Mouse (Mus musculus) MEL (cell line): Measurements from ENCODE around the gene Selplg. TPM values are rescaled to one million over a fixed set of nuclear protein-coding genes. Genes with fewer than 3 reads are reported as not detected.
A peak's percentile ranks its signal among the peaks of the same experiment; 100 is the strongest.

Experiments used
- DNase-seq: peaks from one replicate; pipeline ENCODE4 v3.0.0; 2011; ENCODE audit warnings: low read depth, low spot score
- H3K27ac ChIP-seq: 2 replicates; pipeline ENCODE4 v1.5.1; 2012; ENCODE audit warnings: low read depth, mild to moderate bottlenecking, control low read depth, low read length, moderate library complexity; ENCODE audit not compliant: control insufficient read depth
- H3K27me3 ChIP-seq, 2 experiments: fragments of 150-350 bp in 1 of 2; sonication (generic) in 1 of 2; 2 replicates each; pipeline ENCODE4 v1.6.1; 2012; ENCODE audit warnings: low read length in 2 of 2, mild to moderate bottlenecking in 2 of 2, improper control_type of control experiment in 1 of 2, moderate library complexity in 1 of 2; ENCODE audit not compliant: insufficient read depth in 2 of 2, control insufficient read depth in 1 of 2
- H3K36me3 ChIP-seq, 2 experiments: 2 replicates each; pipeline ENCODE4 v1.6.1; 2012 to 2014; ENCODE audit warnings: low read length in 2 of 2, improper control_type of control experiment in 1 of 2, inconsistent platforms in 1 of 2, mild to moderate bottlenecking in 1 of 2; ENCODE audit not compliant: insufficient read depth in 2 of 2, control insufficient read depth in 1 of 2
- H3K4me1 ChIP-seq, 2 experiments: fragments of 150-350 bp in 1 of 2; sonication (generic) in 1 of 2; 2 replicates each; pipeline ENCODE4 v1.6.1; 2012; ENCODE audit warnings: low read length in 2 of 2, improper control_type of control experiment in 1 of 2, mild to moderate bottlenecking in 1 of 2; ENCODE audit not compliant: insufficient read depth in 2 of 2, control insufficient read depth in 1 of 2
- H3K4me3 ChIP-seq, 2 experiments: fragments of 150-350 bp in 1 of 2; sonication (generic) in 1 of 2; 2 replicates each; pipeline ENCODE4 v1.5.1; 2012; ENCODE audit warnings: low read depth in 2 of 2, low read length in 2 of 2, mild to moderate bottlenecking in 2 of 2, moderate library complexity in 2 of 2, control low read depth in 1 of 2, improper control_type of control experiment in 1 of 2; ENCODE audit not compliant: control insufficient read depth in 1 of 2, insufficient read depth in 1 of 2
- H3K79me2 ChIP-seq: 2 replicates; pipeline ENCODE4 v1.6.1; 2012; ENCODE audit warnings: mild to moderate bottlenecking, low read length, moderate library complexity; ENCODE audit not compliant: control insufficient read depth, poor library complexity, insufficient read depth
- H3K9ac ChIP-seq: 2 replicates; pipeline ENCODE4 v1.6.1; 2012; ENCODE audit warnings: low read depth, mild to moderate bottlenecking, control low read depth, low read length, moderate library complexity; ENCODE audit not compliant: control insufficient read depth, poor library complexity, severe bottlenecking
- H3K9me3 ChIP-seq: fragments of 150-350 bp; sonication (generic); replicated peaks from 2 replicates; pipeline ENCODE4 v1.6.1; 2012; ENCODE audit warnings: mild to moderate bottlenecking, low read length, improper control_type of control experiment, moderate library complexity; ENCODE audit not compliant: insufficient read depth
- CHD1 ChIP-seq: IDR thresholded peaks from 2 replicates; pipeline ENCODE4 v1.6.1; 2012; ENCODE audit warnings: low read depth, mild to moderate bottlenecking, inconsistent platforms, low read length, improper control_type of control experiment
- CTCF ChIP-seq, 3 experiments: IDR thresholded peaks in 2 of 3; conservative IDR thresholded peaks in 1 of 3; 2 replicates each; pipeline ENCODE4 v1.5.1; 2011 to 2012; ENCODE audit warnings: low read length in 3 of 3, low read depth in 2 of 3, mild to moderate bottlenecking in 2 of 3, improper control_type of control experiment in 1 of 3, inconsistent platforms in 1 of 3, mixed read lengths in 1 of 3, moderate library complexity in 1 of 3; ENCODE audit not compliant: control insufficient read depth in 1 of 3, insufficient read depth in 1 of 3, poor library complexity in 1 of 3, severe bottlenecking in 1 of 3
- E2F4 ChIP-seq: IDR thresholded peaks from 2 replicates; pipeline ENCODE4 v1.6.1; 2011; ENCODE audit warnings: low read depth, low read length, improper control_type of control experiment, borderline replicate concordance
- ELF1 ChIP-seq: IDR thresholded peaks from 2 replicates; pipeline ENCODE4 v1.6.1; 2014; ENCODE audit warnings: low read depth, mild to moderate bottlenecking, inconsistent platforms, low read length, improper control_type of control experiment, moderate library complexity
- ETS1 ChIP-seq: IDR thresholded peaks from 2 replicates; pipeline ENCODE4 v1.6.1; 2012; ENCODE audit warnings: low read depth, mild to moderate bottlenecking, inconsistent platforms, low read length, improper control_type of control experiment, moderate library complexity
- GATA1 ChIP-seq: IDR thresholded peaks from 2 replicates; pipeline ENCODE4 v1.6.1; 2011; ENCODE audit warnings: low read depth, low read length, improper control_type of control experiment
- HCFC1 ChIP-seq: IDR thresholded peaks from 2 replicates; pipeline ENCODE4 v1.6.1; 2012; ENCODE audit warnings: low read depth, mild to moderate bottlenecking, inconsistent platforms, low read length, improper control_type of control experiment, moderate library complexity
- JUND ChIP-seq: IDR thresholded peaks from 2 replicates; pipeline ENCODE4 v1.6.1; 2011; ENCODE audit warnings: low read depth, mild to moderate bottlenecking, improper control_type of control experiment, low read length
- KAT2A ChIP-seq: conservative IDR thresholded peaks from 2 replicates; pipeline ENCODE4 v1.6.1; 2012; ENCODE audit warnings: low read depth, low read length, improper control_type of control experiment, inconsistent platforms
- MAFK ChIP-seq: IDR thresholded peaks from 2 replicates; pipeline ENCODE4 v1.6.1; 2011; ENCODE audit warnings: low read depth, mild to moderate bottlenecking, low read length, improper control_type of control experiment, borderline replicate concordance
- MAX ChIP-seq: IDR thresholded peaks from 2 replicates; pipeline ENCODE4 v1.6.1; 2011; ENCODE audit warnings: low read length, improper control_type of control experiment
- MAZ ChIP-seq: IDR thresholded peaks from 2 replicates; pipeline ENCODE4 v1.6.1; 2012; ENCODE audit warnings: low read depth, mild to moderate bottlenecking, inconsistent platforms, low read length, improper control_type of control experiment
- MEF2A ChIP-seq: IDR thresholded peaks from 2 replicates; pipeline ENCODE4 v1.6.1; 2014; ENCODE audit warnings: low read depth, mild to moderate bottlenecking, inconsistent platforms, low read length, improper control_type of control experiment; ENCODE audit not compliant: poor library complexity, insufficient replicate concordance, severe bottlenecking; ENCODE audit errors: extremely low read depth
- MXI1 ChIP-seq: IDR thresholded peaks from 2 replicates; pipeline ENCODE4 v1.6.1; 2011; ENCODE audit warnings: mild to moderate bottlenecking, low read depth, low read length, improper control_type of control experiment
- MYB ChIP-seq: IDR thresholded peaks from 2 replicates; pipeline ENCODE4 v1.6.1; 2011; ENCODE audit warnings: mild to moderate bottlenecking, low read depth, low read length, improper control_type of control experiment
- MYC ChIP-seq: IDR thresholded peaks from 2 replicates; pipeline ENCODE4 v1.6.1; 2011; ENCODE audit warnings: low read depth, mild to moderate bottlenecking, low read length, improper control_type of control experiment, moderate library complexity
- POLR2AphosphoS2 ChIP-seq: IDR thresholded peaks from 2 replicates; pipeline ENCODE4 v1.6.1; 2011; ENCODE audit warnings: low read length, improper control_type of control experiment
- POLR2AphosphoS5 ChIP-seq: IDR thresholded peaks from 2 replicates; pipeline ENCODE4 v1.6.1; 2012; ENCODE audit warnings: low read depth, borderline replicate concordance, mild to moderate bottlenecking, inconsistent platforms, low read length, moderate library complexity, mixed read lengths
- RAD21 ChIP-seq: IDR thresholded peaks from 2 replicates; pipeline ENCODE4 v1.6.1; 2011; ENCODE audit warnings: mild to moderate bottlenecking, low read depth, low read length, improper control_type of control experiment
- RCOR1 ChIP-seq: IDR thresholded peaks from 2 replicates; pipeline ENCODE4 v1.6.1; 2012; ENCODE audit warnings: low read depth, mild to moderate bottlenecking, inconsistent platforms, low read length, improper control_type of control experiment
- SIN3A ChIP-seq: IDR thresholded peaks from 2 replicates; pipeline ENCODE4 v1.6.1; 2012; ENCODE audit warnings: low read length, improper control_type of control experiment, inconsistent platforms
- SMC3 ChIP-seq: IDR thresholded peaks from 2 replicates; pipeline ENCODE4 v1.6.1; 2011; ENCODE audit warnings: low read depth, low read length, improper control_type of control experiment
- TAL1 ChIP-seq: IDR thresholded peaks from 2 replicates; pipeline ENCODE4 v1.6.1; 2012; ENCODE audit warnings: mild to moderate bottlenecking, inconsistent platforms, low read length, moderate library complexity, mixed read lengths
- TBP ChIP-seq: IDR thresholded peaks from 2 replicates; pipeline ENCODE4 v1.8.0; 2011; ENCODE audit warnings: low read depth, low read length, improper control_type of control experiment
- TCF12 ChIP-seq: IDR thresholded peaks from 2 replicates; pipeline ENCODE4 v1.6.1; 2014; ENCODE audit warnings: low read depth, mild to moderate bottlenecking, inconsistent platforms, low read length, improper control_type of control experiment, moderate library complexity
- USF2 ChIP-seq, 2 experiments: IDR thresholded peaks; 2 replicates each; pipeline ENCODE4 v1.6.1; 2011 to 2012; ENCODE audit warnings: improper control_type of control experiment in 2 of 2, low read length in 2 of 2, borderline replicate concordance in 1 of 2, inconsistent platforms in 1 of 2, low read depth in 1 of 2, mild to moderate bottlenecking in 1 of 2; ENCODE audit not compliant: insufficient read depth in 1 of 2
- ZKSCAN1 ChIP-seq: IDR thresholded peaks from 2 replicates; pipeline ENCODE4 v1.6.1; 2012; ENCODE audit warnings: low read depth, mild to moderate bottlenecking, inconsistent platforms, low read length, improper control_type of control experiment, moderate library complexity
- ZNF384 ChIP-seq: IDR thresholded peaks from 2 replicates; pipeline ENCODE4 v1.6.1; 2012; ENCODE audit warnings: low read depth, mild to moderate bottlenecking, inconsistent platforms, low read length, improper control_type of control experiment
- polyA plus RNA-seq, 2 experiments: library from polyadenylated mRNA; stranded (reverse) in 1 of 2; unstranded in 1 of 2; fragments of >175 nt in 1 of 2; fragments of >200 nt in 1 of 2; gene quantifications; 2 replicates each; pipeline versions ENCODE4 v1.2.1 to v1.2.4; 2012; ENCODE audit warnings: low replicate concordance in 2 of 2, low read depth in 1 of 2; ENCODE audit not compliant: insufficient read length in 2 of 2, insufficient read depth in 1 of 2, missing spikeins in 1 of 2
- total RNA-seq: library from RNA; depleted of rRNA; stranded (reverse); fragments of 300-350 nt; gene quantifications from 2 replicates; pipeline ENCODE4 v1.2.3, GENCODE M21; 2012

Selplg gene
- total and polyA plus RNA-seq, 3 experiments = 24.2 to 48.2 TPM; not detected in 1

DNA sequence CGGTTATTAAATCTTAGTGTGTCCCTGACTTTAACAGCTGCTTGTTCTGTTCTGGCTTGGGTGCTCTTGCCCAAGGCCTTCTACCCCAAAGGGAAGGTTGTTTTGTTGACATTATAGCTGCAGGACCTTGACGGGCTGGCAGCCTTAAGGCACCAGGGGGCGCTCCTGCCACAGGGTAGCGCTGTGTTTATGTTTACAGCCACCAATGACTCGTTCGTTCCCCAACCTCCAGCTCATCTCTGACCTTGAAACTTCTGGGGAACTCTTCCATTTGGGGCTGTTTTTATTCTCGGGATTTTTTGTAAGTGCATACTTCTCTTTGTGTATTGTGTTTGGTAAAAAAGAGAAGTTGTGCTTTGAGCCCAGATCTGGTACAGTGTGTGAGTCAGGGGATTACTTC lies 58.8 kb downstream of the Selplg start (continued):
- peak; percentile 89 to 98 (median 94) for TF ChIP-seq CTCF (IDR thresholded peaks at IDR 0.05 in 2 of 3, conservative IDR thresholded peaks at IDR 0.05 in 1 of 3; ENCODE audit: control insufficient read depth in 1 of 3, insufficient read depth in 1 of 3, low read depth in 2 of 3, low read length in 3 of 3, poor library complexity in 1 of 3, severe bottlenecking in 1 of 3)

DNA sequence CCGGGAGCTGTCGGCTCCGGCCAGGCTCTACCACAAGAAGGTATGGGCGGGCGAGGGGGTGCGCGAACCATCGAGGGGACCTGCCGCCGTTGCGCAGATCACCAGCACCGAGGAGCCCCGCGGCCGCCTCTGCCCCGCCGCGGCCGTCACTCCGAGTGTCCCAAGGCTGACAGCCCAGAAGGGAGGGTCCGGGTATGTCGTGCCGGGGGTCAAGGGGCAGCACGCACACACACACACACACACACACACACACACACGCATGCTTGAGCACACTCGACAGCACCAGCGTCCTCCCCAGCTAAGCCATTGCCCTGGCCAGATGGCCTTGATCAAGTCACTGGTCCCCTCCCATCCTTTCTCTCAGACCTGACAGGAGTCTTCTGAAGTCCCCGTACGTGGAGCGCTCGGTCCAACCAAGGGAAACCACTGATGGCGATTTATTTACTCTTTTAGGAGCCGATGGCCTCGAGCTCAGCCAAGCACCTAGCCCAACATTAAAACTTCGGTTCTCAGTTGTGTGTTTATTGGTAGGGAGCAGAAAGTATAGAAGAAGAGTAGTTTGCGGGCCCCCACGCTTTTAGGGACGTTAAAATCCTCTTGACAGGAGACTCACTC lies 59.4 kb downstream of the Selplg start:
- peaks cover 0 to 12% of the 10 kb centered on the region in 2 experiments; a peak in 2 of 4 replicates for H3K4me1 ChIP-seq
- peak; percentile 41 for DNase-seq

DNA sequence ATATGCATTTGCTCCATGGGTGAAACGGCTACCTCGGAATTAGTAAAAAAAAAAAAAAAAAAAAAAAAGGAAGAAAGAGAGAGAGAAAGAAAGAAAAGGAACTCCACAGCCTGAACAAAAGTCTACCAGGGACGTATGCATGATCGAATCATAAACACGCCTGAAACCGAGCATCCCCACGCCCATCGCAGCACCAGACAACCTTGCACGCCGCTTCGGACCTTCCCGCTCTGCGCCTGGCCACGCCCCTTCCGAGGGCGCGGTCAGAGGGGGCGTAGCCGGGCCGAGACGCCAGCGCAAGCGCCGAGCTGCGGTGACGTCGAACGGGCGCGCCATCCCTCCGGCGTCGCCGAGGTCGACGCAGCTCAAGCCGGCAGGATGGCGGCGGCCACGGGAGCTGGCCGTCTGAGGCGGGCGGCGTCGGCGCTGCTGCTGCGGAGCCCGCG lies 60.0 kb downstream of the Selplg start, which contains the start of the genes Sart3 and Iscu:
Sart3 (minus strand) TSS at position 61 of the 446 bp plus-strand sequence.
Iscu (plus strand) TSS at position 299 of the 446 bp plus-strand sequence.
- no peaks in the 10 kb centered on the region for H3K9me3 ChIP-seq
- DNase-seq = peak; percentile 97
- peak within 1 kb of the TSS; percentile 91 to 96 for H3K4me3 ChIP-seq
- H3K27me3 ChIP-seq = no peaks in the 10 kb centered on the region
- peak within 1 kb of the TSS; percentile 94 for H3K27ac ChIP-seq
- peaks cover 0 to 12% of the 10 kb centered on the region in 2 experiments; a peak in 2 of 4 replicates for H3K4me1 ChIP-seq
- H3K36me3 ChIP-seq = peaks cover 0 to 8% of the 10 kb centered on the region in 2 experiments; a peak in 2 of 4 replicates
- H3K9ac ChIP-seq = peak within 1 kb of the TSS; percentile 96
- peaks cover 50% of the 10 kb centered on the region for H3K79me2 ChIP-seq
- TF ChIP-seq GATA1 = no peak
- TF ChIP-seq HCFC1 = peak; percentile 91
- peak; percentile 46; the same call in 1 of the 2 replicates for TF ChIP-seq MYC
- TF ChIP-seq MEF2A = no peak
- TF ChIP-seq TAL1 = no peak
- peak; percentile 47; the same call in 1 of the 2 replicates for TF ChIP-seq ETS1
- no peak for TF ChIP-seq ZKSCAN1
- no peak for TF ChIP-seq CHD1
- TF ChIP-seq MYB = no peak
- TF ChIP-seq CTCF (IDR thresholded peaks at IDR 0.05 in 2 of 3, conservative IDR thresholded peaks at IDR 0.05 in 1 of 3; ENCODE audit: control insufficient read depth in 1 of 3, insufficient read depth in 1 of 3, low read depth in 2 of 3, low read length in 3 of 3, poor library complexity in 1 of 3, severe bottlenecking in 1 of 3) = no peak
- peak; percentile 39; the same call in 1 of the 2 replicates for TF ChIP-seq TCF12
- peak; percentile 95 for TF ChIP-seq MAX
- TF ChIP-seq RAD21 = no peak
- no peak for TF ChIP-seq MAFK
- TF ChIP-seq MAZ = no peak
- TF ChIP-seq ZNF384 = peak; percentile 87
- TF ChIP-seq POLR2AphosphoS5 = no peak
- no peak for TF ChIP-seq SMC3
- TF ChIP-seq RCOR1 = no peak
- TF ChIP-seq POLR2AphosphoS2 = peak; percentile 47
- peak; percentile 80 for TF ChIP-seq TBP
- no peak for TF ChIP-seq USF2 (IDR thresholded peaks at IDR 0.05; ENCODE audit: borderline replicate concordance in 1 of 2, insufficient read depth in 1 of 2, low read depth in 1 of 2, low read length in 2 of 2)
- no peak; the same call in 1 of the 2 replicates for TF ChIP-seq KAT2A
- no peak for TF ChIP-seq JUND
- peak; percentile 93; the same call in 1 of the 2 replicates for TF ChIP-seq E2F4

More for the DNA sequence above, 59.4 kb downstream of the Selplg start:
- TF ChIP-seq ELF1 = no peak
- TF ChIP-seq MXI1 = no peak
- no peak for TF ChIP-seq MYB
- TF ChIP-seq KAT2A = no peak
- no peak for TF ChIP-seq SIN3A
- TF ChIP-seq ETS1 = no peak
- no peak for TF ChIP-seq CHD1
- TF ChIP-seq, all 39 proteins: peak for 0
- no peaks in the 10 kb centered on the region for H3K9me3 ChIP-seq
- peaks cover 0 to 8% of the 10 kb centered on the region in 2 experiments; a peak in 2 of 4 replicates for H3K36me3 ChIP-seq
- H3K27ac ChIP-seq = no peak overlapping the region; the same call in 1 of the 2 replicates
- peak overlapping the region; percentile 67 to 94 for H3K4me3 ChIP-seq
- H3K9ac ChIP-seq = peak overlapping the region; percentile 79
- H3K27me3 ChIP-seq = no peaks in the 10 kb centered on the region
- H3K79me2 ChIP-seq = peaks cover 44% of the 10 kb centered on the region
